8 mouse cellular contexts compared by ENCODE assay signal in the genomic region with DNA sequence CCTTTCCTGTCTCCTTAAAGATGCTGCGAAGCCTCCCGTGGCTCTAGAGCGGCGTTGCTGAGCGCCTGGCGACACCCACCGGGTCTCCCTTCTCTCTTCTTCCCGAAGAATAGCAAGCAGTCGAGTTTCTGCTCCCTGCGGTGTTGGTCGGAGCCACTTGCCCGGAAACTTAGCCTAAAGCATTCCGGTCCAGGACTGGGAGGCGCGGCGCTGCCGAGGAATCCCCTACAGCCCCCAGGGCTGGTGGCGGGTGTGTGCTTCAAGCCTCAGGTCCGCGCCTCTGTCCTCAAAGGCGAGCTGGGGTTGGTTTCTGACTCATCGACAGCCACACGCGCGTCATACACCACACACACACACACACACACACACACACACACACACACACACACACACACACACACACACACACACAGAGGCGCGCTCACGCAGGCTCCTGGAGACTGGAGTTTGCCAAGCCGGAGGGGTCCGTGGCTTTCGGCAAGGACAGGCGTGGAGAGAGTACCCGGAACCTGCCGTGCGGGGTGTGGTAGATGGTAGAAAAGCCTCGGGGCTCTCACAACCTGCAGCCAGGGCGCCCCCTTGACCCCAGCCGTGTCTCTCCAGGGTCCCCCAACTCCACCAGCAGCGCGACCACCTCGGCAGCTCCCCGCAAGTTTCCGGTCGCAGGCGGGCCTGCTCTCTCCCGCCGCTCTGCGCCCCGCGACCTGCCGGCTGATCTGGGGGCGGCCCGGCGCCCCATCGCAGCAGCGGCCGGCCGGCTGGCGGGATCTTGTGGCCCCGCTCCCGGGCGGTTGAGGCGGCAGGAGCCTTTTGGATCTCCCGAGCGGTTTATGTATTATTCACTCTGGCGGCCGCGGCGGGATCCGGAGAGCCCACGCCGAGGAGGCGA.
DNase-seq lines count a peak whose midpoint lies in the region; ATAC-seq and TF ChIP-seq lines count a peak whose summit lies in the region.

No protein-coding gene starts in this region.

- peak; percentile 66 for DNase-seq in lung, embryonic 14.5 days
- DNase-seq in lung, postnatal 36 days: no peak
- DNase-seq in cerebellum, adult 18-20 months: peak; percentile 30 to 57
- peak; percentile 35 for DNase-seq in forelimb bud, embryonic 11.5 days (ENCODE audit: low read depth, low spot score)
- DNase-seq in kidney, adult 9 months: peak; percentile 5

- peak overlapping the region; percentile 99 for H3K4me2 ChIP-seq in lung, embryonic 14.5 days
- peak overlapping the region; percentile 83 for H3K4me2 ChIP-seq in liver, embryonic 12.5 days
- peak overlapping the region; percentile 100 for H3K4me2 ChIP-seq in neural tube, embryonic 14.5 days (ENCODE audit: low read depth, low read length)

- H3K36me3 ChIP-seq in lung, embryonic 14.5 days (ENCODE audit: insufficient read depth): no peaks in the 10 kb centered on the region
- no peaks in the 10 kb centered on the region for H3K36me3 ChIP-seq in liver, embryonic 12.5 days
- H3K36me3 ChIP-seq in neural tube, embryonic 14.5 days (ENCODE audit: control insufficient read depth, insufficient read depth, low read length): no peaks in the 10 kb centered on the region

- H3K27me3 ChIP-seq in lung, embryonic 14.5 days (ENCODE audit: insufficient read depth, low read length): peaks cover 43% of the 10 kb centered on the region
- peaks cover 90% of the 10 kb centered on the region for H3K27me3 ChIP-seq in liver, embryonic 12.5 days (replicated peaks)
- peaks cover 9% of the 10 kb centered on the region; the same call in 1 of the 2 replicates for H3K27me3 ChIP-seq in neural tube, embryonic 14.5 days (ENCODE audit: control insufficient read depth, insufficient read depth, low read length)

- peak; percentile 10; the same call in 1 of the 2 replicates for TF ChIP-seq CTCF in lung, embryonic 14.5 days (IDR thresholded peaks at IDR 0.05; ENCODE audit: low read depth)

- ATAC-seq in lung, embryonic 14.5 days (ENCODE audit: insufficient read depth): peak; percentile 12; the same call in 1 of the 2 replicates
- no peak for ATAC-seq in liver, embryonic 12.5 days
- ATAC-seq in neural tube, embryonic 14.5 days (ENCODE audit: low read depth): no peak
- no peak for ATAC-seq in activated CD4-positive, CD25-positive, alpha-beta regulatory T cell, adult 4 months

- no peak overlapping the region for H3K27ac ChIP-seq in lung, embryonic 14.5 days (ENCODE audit: low read depth)
- H3K27ac ChIP-seq in liver, embryonic 12.5 days: no peak overlapping the region
- H3K27ac ChIP-seq in neural tube, embryonic 14.5 days (ENCODE audit: low read depth, low read length): no peak overlapping the region

- H3K4me3 ChIP-seq in lung, embryonic 14.5 days (ENCODE audit: low read depth, low read length): peak overlapping the region; percentile 62
- H3K4me3 ChIP-seq in liver, embryonic 12.5 days: peak overlapping the region; percentile 62
- peak overlapping the region; percentile 64 for H3K4me3 ChIP-seq in neural tube, embryonic 14.5 days (ENCODE audit: low read depth, low read length)

- no peaks in the 10 kb centered on the region for H3K9me3 ChIP-seq in lung, embryonic 14.5 days (ENCODE audit: low read depth, low read length)
- H3K9me3 ChIP-seq in liver, embryonic 12.5 days (replicated peaks): no peaks in the 10 kb centered on the region
- H3K9me3 ChIP-seq in neural tube, embryonic 14.5 days (ENCODE audit: control insufficient read depth, low read length): no peaks in the 10 kb centered on the region

- no peaks in the 10 kb centered on the region for H3K4me1 ChIP-seq in lung, embryonic 14.5 days (ENCODE audit: insufficient read depth)
- peaks cover 28% of the 10 kb centered on the region; the same call in 1 of the 2 replicates for H3K4me1 ChIP-seq in liver, embryonic 12.5 days
- peaks cover 4% of the 10 kb centered on the region; the same call in 1 of the 2 replicates for H3K4me1 ChIP-seq in neural tube, embryonic 14.5 days (ENCODE audit: control insufficient read depth, insufficient read depth, low read length)

- H3K9ac ChIP-seq in lung, embryonic 14.5 days: peak overlapping the region; percentile 47
- H3K9ac ChIP-seq in liver, embryonic 12.5 days: no peak overlapping the region
- H3K9ac ChIP-seq in neural tube, embryonic 14.5 days (replicated peaks; ENCODE audit: low read depth, low read length): peak overlapping the region; percentile 63

- under 1% methylated on average over 73 of the region's 73 CpGs for WGBS in lung, embryonic 14.5 days
- under 1% methylated on average over 69 of the region's 73 CpGs for WGBS in liver, embryonic 12.5 days (ENCODE audit: insufficient replicate concordance)
- under 1% methylated on average over 73 of the region's 73 CpGs for WGBS in neural tube, embryonic 14.5 days
